8 mouse cellular contexts compared by ENCODE assay signal in genomic region chr14:14054386-14054785, GRCm38 (mm10).
DNase-seq lines count a peak whose midpoint lies in the region; ATAC-seq and TF ChIP-seq lines count a peak whose summit lies in the region.

No protein-coding gene starts in this region.

- no peak overlapping the region for H3K27ac ChIP-seq in heart, embryonic 12.5 days (ENCODE audit: poor library complexity, severe bottlenecking)
- H3K27ac ChIP-seq in hindbrain, postnatal 0 days: no peak overlapping the region

- TF ChIP-seq CTCF in brain, embryonic 14.5 days (IDR thresholded peaks at IDR 0.05; ENCODE audit: borderline replicate concordance, extremely low read depth, insufficient read depth, insufficient read length): peak; percentile 60; the same call in 1 of the 2 replicates
- peak; percentile 76 for TF ChIP-seq CTCF in hindbrain, postnatal 0 days (IDR thresholded peaks at IDR 0.05; ENCODE audit: low read depth)

- WGBS in heart, embryonic 12.5 days: 91% methylated on average over 2 of the region's 2 CpGs
- WGBS in hindbrain, postnatal 0 days: 94% methylated on average over 2 of the region's 2 CpGs

- H3K36me3 ChIP-seq in heart, embryonic 12.5 days: peaks cover 30% of the 10 kb centered on the region
- H3K36me3 ChIP-seq in hindbrain, postnatal 0 days (ENCODE audit: insufficient read depth, low read length): peaks cover 3% of the 10 kb centered on the region; the same call in 1 of the 2 replicates

- H3K4me1 ChIP-seq in heart, embryonic 12.5 days (replicated peaks): no peaks in the 10 kb centered on the region
- no peaks in the 10 kb centered on the region for H3K4me1 ChIP-seq in hindbrain, postnatal 0 days (ENCODE audit: insufficient read depth, low read length)

- no peak overlapping the region for H3K9ac ChIP-seq in heart, embryonic 12.5 days
- H3K9ac ChIP-seq in hindbrain, postnatal 0 days (replicated peaks; ENCODE audit: low read length): no peak overlapping the region

- H3K27me3 ChIP-seq in heart, embryonic 12.5 days (replicated peaks): no peaks in the 10 kb centered on the region
- H3K27me3 ChIP-seq in hindbrain, postnatal 0 days (ENCODE audit: insufficient read depth, low read length): no peaks in the 10 kb centered on the region

- H3K9me3 ChIP-seq in heart, embryonic 12.5 days (replicated peaks): 0 out of 2 replicates have a peak, but pooled peaks cover 3% of the 10 kb centered on the region
- H3K9me3 ChIP-seq in hindbrain, postnatal 0 days (ENCODE audit: low read length): no peaks in the 10 kb centered on the region

- DNase-seq in heart, adult 18-20 months: peak; percentile 6 to 28
- peak; percentile 22 to 27 for DNase-seq in B cell, adult 2 months
- DNase-seq in brain, embryonic 14.5 days (ENCODE audit: low read depth): peak; percentile 61
- DNase-seq in hindbrain, postnatal 0 days (ENCODE audit: low spot score): peak; percentile 60
- peak; percentile 69 for DNase-seq in retina, embryonic 14.5 days (ENCODE audit: low spot score)
- DNase-seq in cerebellum, adult 9-11 months: no peak
- DNase-seq in urinary bladder, postnatal 14 days (ENCODE audit: low spot score): no peak

- no peak overlapping the region for H3K4me3 ChIP-seq in heart, embryonic 12.5 days
- no peak overlapping the region for H3K4me3 ChIP-seq in hindbrain, postnatal 0 days (ENCODE audit: low read length)

- no peak for ATAC-seq in heart, embryonic 12.5 days (ENCODE audit: insufficient number of reproducible peaks, low FRiP score)
- peak; percentile 70; the same call in 1 of the 2 replicates for ATAC-seq in hindbrain, postnatal 0 days

- no peak overlapping the region for H3K4me2 ChIP-seq in heart, embryonic 12.5 days
- H3K4me2 ChIP-seq in hindbrain, postnatal 0 days (ENCODE audit: low read depth, low read length): no peak overlapping the region

- no peak for TF ChIP-seq POLR2A in brain, embryonic 14.5 days (IDR thresholded peaks at IDR 0.05; ENCODE audit: borderline replicate concordance, extremely low read depth, insufficient read depth, insufficient read length, poor library complexity, severe bottlenecking)

Comparison
In these comparisons a context has a peak if more than half of its experiments do, and no peak if none do; other contexts are left out.
1. DNase-seq: peak in heart, adult 18-20 months (2 of 2), B cell, adult 2 months (2 of 2), brain, embryonic 14.5 days (single experiment), hindbrain, postnatal 0 days (single experiment) and retina, embryonic 14.5 days (single experiment); none in cerebellum, adult 9-11 months (single experiment) and urinary bladder, postnatal 14 days (single experiment).